Mouse (Mus musculus): ENCODE data around the gene Gm49388. TPM values are rescaled to one million over a fixed set of nuclear protein-coding genes. Genes with fewer than 3 reads are reported as not detected.

Gene Gm49388
- not detected in 2 replicates for polyA plus RNA-seq (2016; fragmentation: Nextera tagmentation; extraction: Ambion mirVana)

DNA sequence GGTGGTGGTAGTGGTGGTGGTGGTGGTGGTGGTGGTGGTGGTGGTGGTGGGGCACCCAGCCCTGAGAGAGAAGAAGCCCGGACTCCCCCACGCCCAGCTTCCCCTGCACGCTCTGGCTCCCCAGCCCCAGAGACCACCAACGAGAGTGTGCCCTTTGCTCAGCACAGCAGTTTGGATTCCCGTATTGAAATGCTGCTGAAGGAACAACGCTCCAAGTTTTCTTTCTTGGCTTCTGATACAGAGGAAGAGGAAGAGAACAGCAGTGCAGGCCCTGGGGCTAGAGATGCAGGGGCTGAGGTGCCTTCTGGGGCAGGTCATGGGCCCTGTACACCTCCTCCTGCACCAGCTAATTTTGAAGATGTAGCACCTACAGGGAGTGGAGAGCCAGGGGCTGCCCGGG is at the start of gene Gm49388:
TSS of gene Gm49388 (plus strand) at position 301 of the 400 bp plus-strand sequence.
- Histone ChIP-seq H3K27me3 (ENCODE audit: low read depth, poor library complexity, severe bottlenecking) (no peaks in the 10 kb centered on the region), H3K4me1 (no peaks in the 10 kb centered on the region), H3K27ac (no peak within 1 kb of the TSS), H3K9me3 (replicated peaks) (no peaks in the 10 kb centered on the region), H3K36me3 (peaks cover 99% of the 10 kb centered on the region), H3K4me3 (no peak within 1 kb of the TSS)
- 93% methylated on average over 7 of the region's 7 CpGs for WGBS
- no peak for DNase-seq (ENCODE audit: low spot score)

DNA sequence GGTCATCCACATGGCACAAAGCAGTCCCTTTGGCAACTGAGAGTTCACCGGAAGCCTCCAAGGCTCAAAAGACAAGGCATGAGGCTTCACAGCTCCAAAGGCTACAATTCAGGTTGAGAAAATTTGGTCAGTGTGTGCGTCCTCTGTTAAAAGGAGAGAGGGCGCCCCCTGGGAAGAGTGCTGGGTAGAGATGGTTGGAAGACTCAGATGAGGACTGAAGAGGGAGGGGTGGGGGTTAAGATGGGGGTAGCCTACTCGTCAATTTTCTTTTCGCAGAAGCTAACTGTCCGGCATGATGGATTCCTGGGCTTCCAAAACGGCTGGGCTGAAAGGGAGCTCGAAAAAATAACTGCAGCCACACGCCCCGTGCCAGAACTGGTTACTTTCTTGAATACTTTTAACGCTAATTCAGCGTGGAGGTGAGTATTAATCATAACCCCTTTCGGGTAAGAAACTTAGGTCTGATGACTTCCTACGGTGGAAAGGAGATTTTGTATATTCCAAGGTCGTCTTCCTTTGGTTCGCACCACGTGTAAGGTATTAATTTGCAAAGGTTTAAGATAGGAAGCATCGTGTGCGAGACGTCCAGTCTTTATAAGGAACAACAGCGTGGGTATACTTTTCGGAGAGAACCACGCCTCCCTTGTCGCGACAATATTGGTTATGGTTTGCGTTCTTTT is 40.9 kb upstream of the Gm49388 start, which contains the start of gene Fbxl19:
TSS of gene Fbxl19 (plus strand) at position 178 of the 680 bp plus-strand sequence.
- no peaks in the 10 kb centered on the region for H3K27me3 ChIP-seq (ENCODE audit: low read depth, poor library complexity, severe bottlenecking)
- peak within 1 kb of the TSS; percentile 97 for H3K27ac ChIP-seq
- under 1% methylated on average over 26 of the region's 26 CpGs for WGBS
- H3K4me1 ChIP-seq: peaks cover 30% of the 10 kb centered on the region
- DNase-seq (ENCODE audit: low spot score): peak; percentile 78
- no peaks in the 10 kb centered on the region for H3K9me3 ChIP-seq (replicated peaks)
- peaks cover 23% of the 10 kb centered on the region for H3K36me3 ChIP-seq
- H3K4me3 ChIP-seq: peak within 1 kb of the TSS; percentile 95

DNA sequence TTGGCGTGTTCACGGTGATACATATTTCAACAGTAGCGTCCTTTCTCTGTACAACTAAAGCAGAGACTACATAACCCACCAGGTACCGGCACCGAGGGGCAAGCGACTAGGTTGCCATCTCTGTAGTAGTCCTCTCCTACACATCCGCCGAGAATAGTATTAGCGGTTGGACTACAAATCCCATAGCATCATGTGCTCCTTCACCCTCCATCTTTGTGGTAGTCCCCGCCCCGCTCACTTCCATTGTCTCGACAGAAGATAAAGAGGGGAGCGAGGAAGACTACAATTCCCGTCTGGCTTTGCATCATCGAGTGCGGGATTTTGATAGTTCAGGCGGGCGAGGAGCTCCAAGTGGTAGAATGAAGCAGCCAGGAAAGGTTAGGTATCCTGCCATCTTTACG is 40.2 kb upstream of the Gm49388 start:
- peak; percentile 83 for DNase-seq (ENCODE audit: low spot score)
- Histone ChIP-seq H3K4me1 (peaks cover 30% of the 10 kb centered on the region), H3K4me3 (peak overlapping the region; percentile 95), H3K27ac (peak overlapping the region; percentile 97), H3K27me3 (ENCODE audit: low read depth, poor library complexity, severe bottlenecking) (no peaks in the 10 kb centered on the region), H3K9me3 (replicated peaks) (no peaks in the 10 kb centered on the region), H3K36me3 (peaks cover 31% of the 10 kb centered on the region)
- under 1% methylated on average over 19 of the region's 19 CpGs for WGBS

DNA sequence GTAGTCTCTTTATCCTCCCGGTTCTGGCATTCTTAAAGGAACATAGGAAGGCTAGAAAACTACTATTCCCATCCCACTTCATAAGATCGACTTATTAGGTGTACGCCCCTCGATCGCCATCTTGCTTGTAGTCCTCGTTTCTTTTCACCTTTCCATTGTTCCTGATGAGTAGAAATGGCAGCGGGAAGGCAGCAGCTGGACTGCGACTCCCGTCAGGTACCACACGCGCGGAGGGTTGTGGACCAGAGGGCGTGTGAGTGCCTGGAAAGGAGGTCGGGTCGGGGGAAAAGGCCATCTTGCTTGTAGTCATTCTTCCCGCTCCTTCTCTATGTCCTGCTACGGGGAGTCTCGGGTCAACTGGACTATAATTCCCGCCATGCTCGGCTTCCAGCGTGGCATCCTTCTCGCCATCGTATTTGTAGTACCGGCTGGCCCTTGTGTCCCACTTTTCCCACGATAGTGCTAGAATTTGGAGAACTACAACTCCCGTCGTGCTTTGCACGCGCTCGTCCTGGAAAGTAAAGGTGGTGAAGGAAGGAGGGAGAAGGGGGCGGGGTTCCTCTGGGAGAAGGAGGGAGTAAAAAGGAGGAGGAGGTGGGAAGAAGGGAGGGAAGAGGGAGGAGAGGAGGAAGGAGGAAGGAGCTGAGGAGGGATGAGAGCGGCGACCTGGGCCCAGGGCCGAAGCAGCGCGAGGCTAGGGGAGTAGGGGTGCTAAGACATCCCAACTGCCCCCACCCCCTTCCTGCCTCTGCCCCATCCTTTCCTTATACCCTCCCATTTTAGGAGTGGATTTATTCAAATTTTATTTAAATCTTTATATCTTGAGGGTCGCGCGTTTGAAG is 39.5 kb upstream of the Gm49388 start:
- Histone ChIP-seq H3K27ac (peak overlapping the region; percentile 97), H3K36me3 (peaks cover 37% of the 10 kb centered on the region), H3K27me3 (ENCODE audit: low read depth, poor library complexity, severe bottlenecking) (no peaks in the 10 kb centered on the region), H3K4me1 (peaks cover 30% of the 10 kb centered on the region), H3K4me3 (peak overlapping the region; percentile 95), H3K9me3 (replicated peaks) (no peaks in the 10 kb centered on the region)
- 0% methylated on average over 39 of the region's 39 CpGs for WGBS
- peak; percentile 92 for DNase-seq (ENCODE audit: low spot score)

DNA sequence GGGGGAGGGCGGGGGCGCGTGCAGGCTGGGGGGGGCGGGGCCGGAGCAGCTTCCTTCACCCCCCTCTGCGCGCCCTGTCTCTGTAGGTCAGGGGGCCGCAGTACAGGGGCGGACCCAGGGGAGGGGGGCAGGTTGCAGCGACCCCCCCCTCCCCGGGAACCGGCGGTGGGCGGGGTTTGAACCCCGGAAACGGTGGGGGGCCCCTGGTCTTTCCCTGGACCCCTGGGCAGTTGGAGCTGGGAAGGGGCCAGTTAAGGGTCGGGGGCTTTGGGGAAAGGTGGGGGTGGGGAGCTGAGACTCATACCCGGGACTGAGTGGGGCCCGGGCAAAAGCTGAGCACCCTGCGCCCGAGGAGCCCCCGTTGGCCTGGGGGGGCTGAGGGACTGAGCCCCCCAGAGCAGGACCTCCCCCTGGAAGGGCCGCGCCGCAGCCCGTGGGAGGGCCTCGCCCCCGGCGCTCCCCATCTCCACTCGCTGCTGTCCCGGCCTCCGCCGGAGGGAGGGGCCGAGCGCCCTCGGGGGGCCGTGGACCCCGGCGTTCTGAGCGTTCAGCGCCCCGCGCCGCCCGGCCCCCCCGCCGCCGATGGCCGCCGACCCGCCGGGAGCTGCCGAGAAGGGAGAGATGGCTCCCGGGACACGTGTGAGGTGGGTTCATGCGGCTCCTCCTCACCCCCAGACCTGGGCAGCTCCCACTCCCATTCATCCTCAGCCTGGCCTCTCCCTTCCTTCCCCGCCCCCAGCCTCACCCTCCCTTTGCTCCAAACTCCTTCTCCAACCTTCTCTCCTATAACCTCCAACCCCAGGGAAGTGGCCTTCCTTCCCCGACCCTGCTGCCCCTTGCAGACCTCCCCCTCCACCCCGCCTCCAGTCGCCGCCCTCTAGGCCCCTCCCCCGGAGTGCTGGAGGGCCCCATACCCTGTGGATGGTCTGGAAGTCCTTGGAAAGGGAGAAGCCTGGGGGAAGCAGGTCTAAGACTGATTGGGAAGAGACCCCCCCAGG is 38.6 kb upstream of the Gm49388 start:
- WGBS: under 1% methylated on average over 55 of the region's 62 CpGs
- H3K4me3 ChIP-seq: peak overlapping the region; percentile 95
- H3K27ac ChIP-seq: peak overlapping the region; percentile 97
- peak; percentile 78 for DNase-seq (ENCODE audit: low spot score)
- H3K36me3 ChIP-seq: peaks cover 46% of the 10 kb centered on the region
- H3K27me3 ChIP-seq (ENCODE audit: low read depth, poor library complexity, severe bottlenecking): no peaks in the 10 kb centered on the region
- H3K4me1 ChIP-seq: peaks cover 30% of the 10 kb centered on the region
- H3K9me3 ChIP-seq (replicated peaks): no peaks in the 10 kb centered on the region

DNA sequence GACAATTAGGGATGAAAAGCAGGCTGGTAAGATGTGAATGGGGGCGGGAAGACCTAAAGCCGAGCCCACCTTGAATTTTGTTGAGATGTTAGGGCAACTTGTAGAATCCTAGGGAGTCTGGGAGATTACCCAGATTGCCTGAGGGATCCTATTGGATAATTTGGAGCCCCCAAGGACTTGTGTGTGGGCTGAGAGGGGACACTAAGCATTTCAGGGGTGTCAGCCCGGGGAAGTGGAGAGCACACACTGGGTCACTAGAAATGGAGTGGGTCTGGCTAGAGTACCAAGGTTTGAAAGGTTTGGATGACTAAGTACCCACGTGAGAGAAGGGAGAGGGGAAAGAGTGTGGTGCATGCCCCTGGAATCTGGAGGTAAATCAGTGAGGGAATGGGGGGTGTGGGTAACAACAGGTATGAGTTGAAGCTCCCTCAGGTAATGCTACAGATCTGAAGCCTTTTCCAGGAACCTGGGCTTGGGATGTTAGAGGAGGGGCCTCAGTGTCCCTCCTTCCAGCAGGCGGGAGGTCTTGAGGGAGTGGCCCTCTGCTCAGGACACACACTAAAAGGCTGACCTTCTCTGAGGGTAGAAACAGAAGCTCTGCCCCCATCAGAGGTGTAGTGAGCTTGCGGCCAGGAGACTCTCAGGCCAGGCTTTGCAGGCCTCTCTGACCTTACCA is 37.7 kb upstream of the Gm49388 start:
- 38% methylated on average over 6 of the region's 6 CpGs for WGBS
- no peaks in the 10 kb centered on the region for H3K27me3 ChIP-seq (ENCODE audit: low read depth, poor library complexity, severe bottlenecking)
- H3K36me3 ChIP-seq: peaks cover 55% of the 10 kb centered on the region
- DNase-seq (ENCODE audit: low spot score): no peak
- peaks cover 30% of the 10 kb centered on the region for H3K4me1 ChIP-seq
- H3K9me3 ChIP-seq (replicated peaks): no peaks in the 10 kb centered on the region
- H3K27ac ChIP-seq: peak overlapping the region; percentile 97
- H3K4me3 ChIP-seq: peak overlapping the region; percentile 95

DNA sequence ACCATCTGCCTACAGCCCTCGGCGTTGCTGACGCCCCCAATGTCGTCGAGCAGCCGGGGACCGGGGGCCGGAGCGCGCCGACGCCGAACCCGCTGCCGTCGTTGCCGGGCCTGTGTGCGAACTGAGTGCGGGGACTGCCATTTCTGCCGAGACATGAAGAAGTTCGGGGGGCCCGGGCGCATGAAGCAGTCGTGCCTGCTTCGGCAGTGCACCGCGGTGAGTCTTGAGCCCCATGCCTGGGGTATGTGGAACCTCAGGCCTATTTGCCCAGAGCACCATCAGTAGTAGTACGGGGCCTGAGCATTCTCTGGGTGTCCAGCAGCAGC is 37.2 kb upstream of the Gm49388 start:
- no peaks in the 10 kb centered on the region for H3K27me3 ChIP-seq (ENCODE audit: low read depth, poor library complexity, severe bottlenecking)
- H3K36me3 ChIP-seq: peaks cover 60% of the 10 kb centered on the region
- DNase-seq (ENCODE audit: low spot score): no peak
- WGBS: 93% methylated on average over 28 of the region's 28 CpGs
- H3K4me3 ChIP-seq: peak overlapping the region; percentile 95
- peaks cover 35% of the 10 kb centered on the region for H3K4me1 ChIP-seq
- peak overlapping the region; percentile 97; the same call in 1 of the 2 replicates for H3K27ac ChIP-seq
- no peaks in the 10 kb centered on the region for H3K9me3 ChIP-seq (replicated peaks)

DNA sequence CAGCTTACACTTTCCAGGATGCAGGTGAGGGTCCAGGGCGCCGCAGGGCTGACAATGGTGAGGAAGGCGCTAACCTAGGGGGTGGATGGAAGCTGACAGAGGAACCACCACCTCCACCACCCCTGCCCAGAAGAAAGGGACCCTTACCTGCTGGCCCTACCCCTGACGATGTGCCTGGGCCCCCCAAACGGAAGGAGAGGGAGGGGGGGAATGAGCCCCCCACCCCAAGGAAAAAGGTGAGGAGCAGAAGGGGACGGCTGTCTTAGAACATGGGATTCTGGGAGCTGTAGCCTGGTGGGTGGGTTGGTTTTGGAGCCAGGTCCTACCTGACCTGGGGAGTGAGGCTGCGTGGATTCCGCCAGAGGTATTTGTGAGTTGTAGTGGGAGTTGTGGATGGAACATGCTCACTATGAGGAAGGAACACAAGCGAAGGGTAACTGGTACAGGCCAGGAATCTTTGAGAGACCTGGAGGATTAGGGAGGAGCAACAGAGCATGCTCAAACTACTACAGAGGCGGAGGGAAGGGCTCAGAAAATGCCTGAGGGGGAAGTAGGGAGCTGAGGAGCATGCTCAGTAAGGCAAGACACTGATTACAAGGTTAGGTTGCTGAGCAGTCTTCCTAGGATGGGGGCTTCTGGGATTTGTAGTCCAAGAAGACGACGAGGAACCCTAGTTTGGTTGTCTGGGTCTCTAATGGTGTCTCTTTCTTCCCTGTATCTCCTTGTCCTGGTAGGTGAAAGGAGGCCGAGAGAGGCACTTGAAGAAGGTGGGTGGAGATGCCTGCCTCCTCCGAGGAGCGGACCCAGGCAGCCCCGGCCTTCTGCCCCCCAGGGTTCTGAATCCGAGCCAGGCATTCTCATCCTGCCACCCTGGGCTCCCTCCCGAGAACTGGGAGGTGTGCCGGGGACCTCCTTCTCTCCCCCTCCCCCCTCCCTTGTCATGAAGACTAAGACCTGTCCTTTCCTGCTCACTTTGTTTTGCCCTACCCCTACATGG is 35.0 kb upstream of the Gm49388 start:
- no peak for DNase-seq (ENCODE audit: low spot score)
- Histone ChIP-seq H3K27me3 (ENCODE audit: low read depth, poor library complexity, severe bottlenecking) (no peaks in the 10 kb centered on the region), H3K36me3 (peaks cover 82% of the 10 kb centered on the region), H3K4me3 (0 out of 2 replicates have a peak overlapping the region, but pooled peaks have one; percentile 4), H3K9me3 (replicated peaks) (no peaks in the 10 kb centered on the region), H3K27ac (no peak overlapping the region), H3K4me1 (peaks cover 36% of the 10 kb centered on the region)
- WGBS: 88% methylated on average over 19 of the region's 19 CpGs

DNA sequence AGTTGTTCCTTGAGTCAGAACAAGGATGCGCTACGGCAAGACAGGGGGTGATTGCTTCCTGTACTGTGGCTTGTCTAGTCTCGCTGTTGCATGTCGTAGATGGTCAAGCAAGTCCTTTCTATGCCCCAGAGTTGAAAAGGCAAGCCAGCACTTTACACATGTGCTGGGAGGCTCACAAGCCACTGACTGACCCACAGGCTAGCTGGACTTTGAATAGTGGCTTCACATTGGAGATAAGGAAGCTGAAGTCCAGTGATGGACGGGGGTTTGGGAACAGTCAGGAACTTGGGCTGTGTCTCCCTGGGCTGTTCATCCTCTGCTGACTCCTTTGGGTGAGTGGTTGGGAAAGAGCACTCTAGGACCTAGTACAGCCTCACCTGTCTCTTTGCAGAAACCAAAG is 33.8 kb upstream of the Gm49388 start:
- no peak for DNase-seq (ENCODE audit: low spot score)
- 96% methylated on average over 5 of the region's 5 CpGs for WGBS
- H3K9me3 ChIP-seq (replicated peaks): no peaks in the 10 kb centered on the region
- H3K4me1 ChIP-seq: peaks cover 43% of the 10 kb centered on the region
- H3K27me3 ChIP-seq (ENCODE audit: low read depth, poor library complexity, severe bottlenecking): no peaks in the 10 kb centered on the region
- H3K36me3 ChIP-seq: peaks cover 94% of the 10 kb centered on the region
- no peak overlapping the region for H3K27ac ChIP-seq
- no peak overlapping the region for H3K4me3 ChIP-seq

DNA sequence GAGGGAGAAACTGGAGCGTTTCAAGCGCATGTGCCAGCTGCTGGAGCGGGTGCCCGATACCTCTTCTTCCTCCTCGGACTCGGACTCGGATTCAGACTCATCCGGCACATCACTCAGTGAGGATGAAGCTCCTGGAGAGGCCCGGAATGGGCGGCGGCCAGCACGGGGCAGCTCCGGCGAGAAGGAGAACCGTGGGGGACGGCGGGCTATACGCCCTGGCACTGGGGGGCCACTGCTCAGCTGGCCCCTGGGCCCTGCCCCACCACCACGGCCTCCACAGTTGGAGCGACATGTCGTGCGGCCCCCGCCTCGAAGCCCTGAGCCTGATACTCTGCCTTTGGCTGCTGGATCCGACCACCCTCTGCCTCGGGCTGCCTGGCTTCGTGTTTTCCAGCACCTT is 33.3 kb upstream of the Gm49388 start:
- Histone ChIP-seq H3K4me1 (peaks cover 42% of the 10 kb centered on the region), H3K27ac (no peak overlapping the region), H3K9me3 (replicated peaks) (no peaks in the 10 kb centered on the region), H3K4me3 (no peak overlapping the region), H3K36me3 (peaks cover 98% of the 10 kb centered on the region), H3K27me3 (ENCODE audit: low read depth, poor library complexity, severe bottlenecking) (no peaks in the 10 kb centered on the region)
- no peak for DNase-seq (ENCODE audit: low spot score)
- 96% methylated on average over 27 of the region's 27 CpGs for WGBS

DNA sequence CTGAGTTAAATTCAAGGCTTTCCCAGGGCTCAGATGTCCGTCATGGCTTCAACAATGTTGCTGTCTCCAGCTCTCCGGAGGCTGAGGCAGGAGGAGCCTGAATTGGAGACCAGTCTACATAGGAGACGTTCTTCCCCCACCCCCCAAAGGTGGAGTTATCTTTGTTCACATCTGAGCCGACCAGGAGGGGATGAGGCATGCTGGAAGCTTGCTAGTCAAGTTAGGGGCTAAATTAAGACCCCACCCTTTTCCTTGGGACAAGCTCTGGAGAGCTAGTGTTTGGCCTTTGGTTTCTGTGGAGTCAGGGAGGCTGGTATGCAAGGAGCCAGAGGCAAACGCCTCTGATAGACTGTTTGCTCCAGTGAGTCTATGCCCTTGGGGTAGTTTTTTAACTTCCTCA is 32.2 kb upstream of the Gm49388 start:
- WGBS: 87% methylated on average over 5 of the region's 5 CpGs
- DNase-seq (ENCODE audit: low spot score): no peak
- Histone ChIP-seq H3K27me3 (ENCODE audit: low read depth, poor library complexity, severe bottlenecking) (no peaks in the 10 kb centered on the region), H3K4me1 (peaks cover 31% of the 10 kb centered on the region), H3K4me3 (no peak overlapping the region), H3K36me3 (peaks cover 100% of the 10 kb centered on the region), H3K27ac (no peak overlapping the region), H3K9me3 (replicated peaks) (no peaks in the 10 kb centered on the region)

Data from limb, embryonic 10.5 days (tissue).